Mouse (Mus musculus) left cerebral cortex, adult 2 months (tissue): ENCODE data around the gene Ptprn. TPM values are rescaled to one million over a fixed set of nuclear protein-coding genes. Genes with fewer than 3 reads are reported as not detected.
A peak's percentile ranks its signal among the peaks of the same experiment; 100 is the strongest.
"Not testable (repeated sequence)": the region's sequence is repeated elsewhere in the genome, so short reads cannot be mapped to it uniquely, and the experiment has no call there.

ENCODE experiments used
- DNase-seq, 2 experiments: peaks; one replicate each; pipeline ENCODE4 v3.0.0; 2021 to 2022; ENCODE audit warnings: low spot score in 2 of 2, mixed read lengths in 1 of 2; ENCODE audit errors: extremely low spot score in 1 of 2
- H3K27ac ChIP-seq: fragments of 200-600 bp; 2 replicates; pipeline ENCODE4 v1.8.1; 2022
- H3K4me3 ChIP-seq: fragments of 200-600 bp; 2 replicates; pipeline ENCODE4 v1.8.1; 2022
- CTCF ChIP-seq: fragments of 200-600 bp; IDR thresholded peaks from 2 replicates; pipeline ENCODE4 v1.8.1; 2022; ENCODE audit warnings: antibody characterized with exemption, mild to moderate bottlenecking, moderate library complexity
- intact Hi-C: fragments of 180-260 bp; cut with DNase I; formaldehyde crosslinking; loops from one replicate; pipeline ENCODE4 v1.15.1; 2025
- total RNA-seq, 2 experiments: library from RNA; stranded (reverse); gene quantifications; 2 replicates each; pipeline ENCODE4 v1.2.3; 2021

Ptprn gene
- total RNA-seq, 2 experiments from 2014 or later = 507 to 550 TPM

GRCm38 (mm10) chr1:75232489-75232888 lies 31.8 kb downstream of the Ptprn start:
- H3K27ac ChIP-seq, H3K4me3 ChIP-seq, DNase-seq, intact Hi-C loops: not testable (repeated sequence)
- peak; percentile 17 for TF ChIP-seq CTCF

GRCm38 (mm10) chr1:75231664-75232152 lies 32.6 kb downstream of the Ptprn start, which contains the start of gene A630095N17Rik:
A630095N17Rik (minus strand) TSS chr1:75232102.
- no peak within 1 kb of the TSS for H3K4me3 ChIP-seq
- H3K27ac ChIP-seq = no peak within 1 kb of the TSS
- no peak for DNase-seq
- TF ChIP-seq CTCF = no peak
- intact Hi-C loops = no loop called here

- no peak for TF ChIP-seq CTCF
- H3K27ac ChIP-seq = no peak overlapping the region
- intact Hi-C loops = no loop called here
- no peak for DNase-seq
- no peak overlapping the region for H3K4me3 ChIP-seq
Observed at GRCm38 (mm10) chr1:75231224-75231623, 33.1 kb downstream of the Ptprn start.

GRCm38 (mm10) chr1:75230335-75230994 lies 33.8 kb downstream of the Ptprn start:
- Histone ChIP-seq H3K27ac (no peak overlapping the region), H3K4me3 (no peak overlapping the region)
- TF ChIP-seq CTCF = no peak
- intact Hi-C loops = no loop called here
- no peak for DNase-seq

GRCm38 (mm10) chr1:75229158-75229557 lies 35.1 kb downstream of the Ptprn start:
- Histone ChIP-seq H3K4me3 (no peak overlapping the region), H3K27ac (no peak overlapping the region)
- DNase-seq = no peak
- intact Hi-C loops = no loop called here
- no peak for TF ChIP-seq CTCF

GRCm38 (mm10) chr1:75227653-75228052 lies 36.6 kb downstream of the Ptprn start:
- intact Hi-C loops = no loop called here
- TF ChIP-seq CTCF = no peak
- Histone ChIP-seq H3K27ac (no peak overlapping the region), H3K4me3 (no peak overlapping the region)
- DNase-seq = no peak

- H3K4me3 ChIP-seq = no peak overlapping the region
- H3K27ac ChIP-seq = no peak overlapping the region
- intact Hi-C loops = no loop called here
- no peak for DNase-seq
- no peak for TF ChIP-seq CTCF
Observed at GRCm38 (mm10) chr1:75226138-75226537, 38.2 kb downstream of the Ptprn start.

- H3K4me3 ChIP-seq = no peak overlapping the region
- H3K27ac ChIP-seq = no peak overlapping the region
- intact Hi-C loops = no loop called here
- no peak for DNase-seq
- TF ChIP-seq CTCF = no peak
Observed at GRCm38 (mm10) chr1:75225473-75225872, 38.8 kb downstream of the Ptprn start.

- intact Hi-C loops = no loop called here
Observed at GRCm38 (mm10) chr1:75223532-75223931, 40.8 kb downstream of the Ptprn start.

GRCm38 (mm10) chr1:75222926-75223325 lies 41.4 kb downstream of the Ptprn start:
- DNase-seq = no peak
- H3K27ac ChIP-seq = no peak overlapping the region
- H3K4me3 ChIP-seq = no peak overlapping the region
- no peak for TF ChIP-seq CTCF
- intact Hi-C loops = no loop called here

More at GRCm38 (mm10) chr1:75223532-75223931, 40.8 kb downstream of the Ptprn start:
- TF ChIP-seq CTCF = no peak
- Histone ChIP-seq H3K27ac (no peak overlapping the region), H3K4me3 (no peak overlapping the region)
- DNase-seq = no peak

- no peak for DNase-seq
- no peak overlapping the region for H3K27ac ChIP-seq
- H3K4me3 ChIP-seq = no peak overlapping the region
- intact Hi-C loops = no loop called here
- TF ChIP-seq CTCF = no peak
Observed at GRCm38 (mm10) chr1:75221538-75221937, 42.8 kb downstream of the Ptprn start.

- TF ChIP-seq CTCF = peak; percentile 18
- intact Hi-C loops = loop anchor here (1.0 to 5.0 kb wide), 4 partner anchors 17 to 43 kb away; partner anchors contain the start of genes Abcb6 and Dnajb2
- Histone ChIP-seq H3K27ac (peak within 1 kb of the TSS; percentile 92), H3K4me3 (peak within 1 kb of the TSS; percentile 79)
- peak in 1 of 2 experiments; percentile 50 for DNase-seq
Observed at GRCm38 (mm10) chr1:75219531-75219930, 44.8 kb downstream of the Ptprn start, which contains the start of gene Tuba4a. Tuba4a (minus strand) TSS chr1:75219865.
